Mouse (Mus musculus): ENCODE data around the gene Ppfia3. TPM values are rescaled to one million over a fixed set of nuclear protein-coding genes. Genes with fewer than 3 reads are reported as not detected.
A peak's percentile ranks its signal among the peaks of the same experiment; 100 is the strongest.

The Ppfia3 gene
- polyA plus RNA-seq, 1 experiment from 2014 or later = 32.1 TPM

DNA sequence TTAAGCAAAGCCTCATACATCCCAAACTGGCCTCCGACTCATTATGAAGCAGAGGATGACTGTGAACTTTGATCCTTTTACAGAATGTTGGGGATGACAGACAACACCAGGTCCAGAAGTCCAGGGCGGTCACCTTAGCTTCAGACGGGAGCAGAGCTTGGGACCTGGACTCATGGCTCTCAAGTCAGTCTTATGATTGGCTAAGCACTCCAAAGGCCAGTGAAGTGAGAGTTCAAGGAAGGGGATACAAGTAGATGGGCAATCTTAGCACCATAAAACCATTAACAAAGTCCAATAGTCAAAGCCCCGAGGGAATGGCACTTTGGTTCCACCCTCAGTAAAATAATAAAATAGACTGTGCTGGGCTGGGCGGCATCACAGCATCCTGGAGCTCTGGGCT is 43.8 kb downstream of the Ppfia3 start:
- H3K36me3 ChIP-seq = peaks cover 7% of the 10 kb centered on the region; the same call in 1 of the 2 replicates
- H3K27me3 ChIP-seq = no peaks in the 10 kb centered on the region
- no peak overlapping the region for H3K4me3 ChIP-seq
- no peak for ATAC-seq (ENCODE audit: low FRiP score, low read depth)
- H3K9ac ChIP-seq = no peak overlapping the region
- 92% methylated on average over 5 of the region's 5 CpGs for WGBS
- no peaks in the 10 kb centered on the region for H3K9me3 ChIP-seq
- no peak overlapping the region for H3K4me2 ChIP-seq
- H3K27ac ChIP-seq (replicated peaks) = no peak overlapping the region
- no peaks in the 10 kb centered on the region for H3K4me1 ChIP-seq (replicated peaks)

DNA sequence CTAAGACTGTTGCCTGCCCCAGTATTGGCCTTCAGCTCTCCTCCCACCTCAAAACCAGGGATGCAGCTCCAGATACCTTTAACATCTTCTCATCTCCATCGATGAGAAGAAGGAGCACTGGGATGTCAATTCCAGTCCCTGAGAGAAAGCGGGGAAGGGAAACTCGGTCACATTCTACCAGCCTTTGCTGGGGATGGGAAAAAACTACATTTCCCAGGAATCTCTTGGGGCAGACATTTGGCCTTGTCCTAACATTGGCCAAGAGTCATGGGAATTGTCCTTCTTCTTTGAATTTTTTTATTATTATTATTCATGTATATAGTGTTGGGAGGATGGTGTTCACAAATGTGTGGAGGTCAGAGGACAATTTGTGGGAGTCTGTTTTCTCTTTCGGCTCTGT is 44.6 kb downstream of the Ppfia3 start:
- Histone ChIP-seq H3K27ac (replicated peaks) (no peak overlapping the region), H3K27me3 (no peaks in the 10 kb centered on the region), H3K36me3 (peaks cover 7% of the 10 kb centered on the region; the same call in 1 of the 2 replicates), H3K4me1 (replicated peaks) (no peaks in the 10 kb centered on the region), H3K9ac (no peak overlapping the region), H3K9me3 (no peaks in the 10 kb centered on the region), H3K4me2 (no peak overlapping the region), H3K4me3 (no peak overlapping the region)
- no peak for ATAC-seq (ENCODE audit: low FRiP score, low read depth)
- WGBS = 83% methylated on average over 4 of the region's 4 CpGs

DNA sequence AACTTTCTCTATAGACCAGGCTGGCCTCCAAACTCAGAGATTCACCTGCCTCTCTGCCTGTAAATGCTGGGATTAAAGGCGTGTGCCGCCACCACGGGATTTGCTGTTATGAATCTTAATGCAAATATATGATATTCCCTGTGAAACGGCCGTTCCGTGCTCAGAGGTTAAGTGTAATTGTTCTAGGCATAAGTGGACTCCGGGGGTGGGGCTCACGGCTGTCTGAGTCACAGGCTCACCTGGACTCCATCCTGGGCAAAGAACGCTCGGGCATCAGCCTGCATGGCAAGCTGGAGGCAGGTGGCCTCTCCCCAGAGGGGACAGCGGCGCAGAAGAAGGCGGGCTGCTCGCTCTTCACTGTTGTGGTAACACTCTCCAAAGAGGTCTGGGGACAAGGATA is 50.3 kb downstream of the Ppfia3 start:
- Histone ChIP-seq H3K9ac (no peak overlapping the region), H3K27me3 (no peaks in the 10 kb centered on the region), H3K9me3 (no peaks in the 10 kb centered on the region), H3K4me1 (replicated peaks) (peaks cover 11% of the 10 kb centered on the region), H3K36me3 (no peaks in the 10 kb centered on the region), H3K4me3 (no peak overlapping the region), H3K4me2 (no peak overlapping the region), H3K27ac (replicated peaks) (no peak overlapping the region)
- WGBS = 95% methylated on average over 14 of the region's 14 CpGs
- no peak for ATAC-seq (ENCODE audit: low FRiP score, low read depth)

GRCm38 (mm10) chr7:45315182-45315701 is 51.6 kb downstream of the Ppfia3 start:
- 87% methylated on average over 10 of the region's 10 CpGs for WGBS
- H3K36me3 ChIP-seq = no peaks in the 10 kb centered on the region
- peaks cover 11% of the 10 kb centered on the region for H3K4me1 ChIP-seq (replicated peaks)
- ATAC-seq (ENCODE audit: low FRiP score, low read depth) = no peak
- no peak overlapping the region for H3K4me3 ChIP-seq
- H3K9ac ChIP-seq = no peak overlapping the region
- H3K27me3 ChIP-seq = no peaks in the 10 kb centered on the region
- no peak overlapping the region for H3K4me2 ChIP-seq
- no peak overlapping the region for H3K27ac ChIP-seq (replicated peaks)
- no peaks in the 10 kb centered on the region for H3K9me3 ChIP-seq

GRCm38 (mm10) chr7:45313495-45313894 is 53.3 kb downstream of the Ppfia3 start:
- no peaks in the 10 kb centered on the region for H3K27me3 ChIP-seq
- no peak for ATAC-seq (ENCODE audit: low FRiP score, low read depth)
- H3K4me1 ChIP-seq (replicated peaks) = peaks cover 11% of the 10 kb centered on the region
- peak overlapping the region; percentile 51 for H3K27ac ChIP-seq (replicated peaks)
- no peak overlapping the region for H3K9ac ChIP-seq
- H3K4me3 ChIP-seq = no peak overlapping the region
- WGBS = 29% methylated on average over 9 of the region's 9 CpGs
- no peaks in the 10 kb centered on the region for H3K9me3 ChIP-seq
- 0 out of 2 replicates have a peak overlapping the region, but pooled peaks have one; percentile 15 for H3K4me2 ChIP-seq
- no peaks in the 10 kb centered on the region for H3K36me3 ChIP-seq

DNA sequence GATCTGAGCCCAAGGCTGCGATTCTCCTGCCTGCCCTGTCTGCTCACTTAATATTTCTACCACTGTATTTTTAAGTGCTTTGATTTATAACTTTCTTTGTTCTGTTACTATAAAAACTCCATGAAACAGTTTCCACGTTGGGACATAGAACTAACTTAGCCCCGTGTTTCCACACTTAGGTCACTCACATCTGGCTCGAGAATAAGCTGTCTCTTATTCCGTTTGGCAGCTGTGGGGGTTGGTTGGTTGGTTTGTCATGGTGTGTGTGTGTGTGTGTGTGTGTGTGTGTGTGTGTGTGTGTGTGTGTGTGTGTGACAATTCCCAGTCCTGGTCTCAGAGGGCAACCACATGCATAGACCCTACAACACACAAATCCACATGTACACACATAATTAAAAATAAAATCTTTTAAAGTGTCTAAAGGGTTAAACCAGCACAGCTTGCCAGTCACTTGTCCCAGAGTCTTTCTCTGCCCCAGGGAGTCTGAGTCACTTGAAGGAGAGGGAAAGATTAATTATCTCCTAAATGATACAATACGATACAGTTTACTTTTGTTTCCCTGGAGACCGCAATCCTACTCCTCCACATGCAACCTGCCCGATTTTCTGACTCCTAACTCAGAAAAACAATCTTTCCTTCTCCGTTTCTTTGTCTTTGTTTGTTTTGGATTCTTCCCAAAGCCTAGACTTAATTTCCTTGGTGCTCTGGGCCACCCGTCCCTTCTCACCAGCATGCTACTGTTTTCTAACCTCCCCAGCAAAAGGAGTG is 53.9 kb downstream of the Ppfia3 start:
- H3K27ac ChIP-seq (replicated peaks) = peak overlapping the region; percentile 51; the same call in 1 of the 2 replicates

GRCm38 (mm10) chr7:45312023-45312422 is 54.8 kb downstream of the Ppfia3 start:
- Histone ChIP-seq H3K27ac (replicated peaks) (no peak overlapping the region), H3K4me2 (no peak overlapping the region), H3K9me3 (no peaks in the 10 kb centered on the region), H3K27me3 (no peaks in the 10 kb centered on the region), H3K4me3 (no peak overlapping the region), H3K4me1 (replicated peaks) (peaks cover 11% of the 10 kb centered on the region), H3K36me3 (no peaks in the 10 kb centered on the region), H3K9ac (no peak overlapping the region)
- no peak for ATAC-seq (ENCODE audit: low FRiP score, low read depth)
- WGBS = 79% methylated on average over 8 of the region's 8 CpGs

More for the DNA sequence above, 53.9 kb downstream of the Ppfia3 start:
- H3K4me1 ChIP-seq (replicated peaks) = peaks cover 11% of the 10 kb centered on the region
- peak overlapping the region; percentile 15; the same call in 1 of the 2 replicates for H3K4me2 ChIP-seq
- H3K36me3 ChIP-seq = no peaks in the 10 kb centered on the region
- no peak overlapping the region for H3K9ac ChIP-seq
- no peaks in the 10 kb centered on the region for H3K27me3 ChIP-seq
- ATAC-seq (ENCODE audit: low FRiP score, low read depth) = no peak
- WGBS = 22% methylated on average over 10 of the region's 10 CpGs
- H3K9me3 ChIP-seq = no peaks in the 10 kb centered on the region
- no peak overlapping the region for H3K4me3 ChIP-seq

DNA sequence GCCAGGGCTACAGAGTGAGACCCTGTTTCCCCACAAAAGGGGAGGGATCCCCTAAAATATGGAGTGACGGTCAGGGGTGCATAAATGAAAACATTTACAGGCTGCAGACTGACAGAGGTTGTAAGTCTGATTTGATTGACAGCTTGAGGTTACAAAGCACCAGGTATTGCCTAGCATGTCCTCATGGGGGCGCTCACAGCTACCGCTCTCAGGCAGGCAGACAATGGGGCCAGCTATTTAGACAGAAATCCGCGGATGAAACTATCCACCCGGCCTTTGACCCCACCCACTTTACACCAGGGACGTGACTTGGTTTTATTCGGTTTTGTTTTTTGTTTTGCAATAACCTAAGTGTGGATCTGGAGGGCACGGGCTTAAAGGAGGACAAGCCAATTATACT is 57.4 kb downstream of the Ppfia3 start:
- peaks cover 22% of the 10 kb centered on the region for H3K4me1 ChIP-seq (replicated peaks)
- H3K4me2 ChIP-seq = no peak overlapping the region
- H3K4me3 ChIP-seq = no peak overlapping the region
- no peaks in the 10 kb centered on the region for H3K36me3 ChIP-seq
- H3K27ac ChIP-seq (replicated peaks) = no peak overlapping the region
- WGBS = 8% methylated on average over 9 of the region's 9 CpGs
- H3K9ac ChIP-seq = no peak overlapping the region
- no peaks in the 10 kb centered on the region for H3K9me3 ChIP-seq
- no peaks in the 10 kb centered on the region for H3K27me3 ChIP-seq
- no peak for ATAC-seq (ENCODE audit: low FRiP score, low read depth)

GRCm38 (mm10) chr7:45308551-45309240 is 58.1 kb downstream of the Ppfia3 start:
- no peak overlapping the region for H3K27ac ChIP-seq (replicated peaks)
- no peaks in the 10 kb centered on the region for H3K9me3 ChIP-seq
- H3K36me3 ChIP-seq = no peaks in the 10 kb centered on the region
- H3K9ac ChIP-seq = no peak overlapping the region
- H3K27me3 ChIP-seq = no peaks in the 10 kb centered on the region
- H3K4me2 ChIP-seq = no peak overlapping the region
- H3K4me3 ChIP-seq = no peak overlapping the region
- peaks cover 22% of the 10 kb centered on the region for H3K4me1 ChIP-seq (replicated peaks)
- WGBS = 73% methylated on average over 14 of the region's 15 CpGs
- no peak for ATAC-seq (ENCODE audit: low FRiP score, low read depth)

- Histone ChIP-seq H3K27ac (replicated peaks) (no peak overlapping the region), H3K4me3 (peak overlapping the region; percentile 21), H3K4me2 (peak overlapping the region; percentile 46), H3K4me1 (replicated peaks) (peaks cover 26% of the 10 kb centered on the region), H3K27me3 (no peaks in the 10 kb centered on the region), H3K36me3 (no peaks in the 10 kb centered on the region), H3K9ac (no peak overlapping the region), H3K9me3 (no peaks in the 10 kb centered on the region)
- peak; percentile 58 for ATAC-seq (ENCODE audit: low FRiP score, low read depth)
- 6% methylated on average over 17 of the region's 17 CpGs for WGBS
Measured at GRCm38 (mm10) chr7:45305275-45305674, 61.5 kb downstream of the Ppfia3 start.

DNA sequence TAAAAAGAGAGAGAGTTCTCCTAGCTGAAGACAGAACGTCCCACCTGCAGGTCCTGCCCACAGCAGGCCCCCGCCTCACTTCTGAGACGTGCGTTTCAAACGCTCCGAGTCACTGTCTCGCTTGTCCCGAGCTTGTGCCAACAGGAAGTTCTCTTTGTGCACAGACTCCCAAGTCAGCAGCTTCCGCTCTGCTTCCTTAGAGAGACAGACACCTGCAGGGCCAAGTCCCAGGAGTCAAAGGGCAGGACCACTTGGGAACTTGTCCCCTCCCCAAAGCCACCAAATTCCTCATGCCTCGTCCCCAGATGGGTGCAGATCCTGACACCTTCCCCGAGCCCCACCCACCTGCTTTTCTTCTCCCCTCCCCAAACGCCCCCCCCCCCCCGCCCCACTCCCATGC is 62.0 kb downstream of the Ppfia3 start:
- Histone ChIP-seq H3K4me2 (peak overlapping the region; percentile 46), H3K9me3 (no peaks in the 10 kb centered on the region), H3K4me3 (peak overlapping the region; percentile 21), H3K27me3 (no peaks in the 10 kb centered on the region), H3K9ac (peak overlapping the region; percentile 21; the same call in 1 of the 2 replicates), H3K4me1 (replicated peaks) (peaks cover 30% of the 10 kb centered on the region), H3K36me3 (no peaks in the 10 kb centered on the region), H3K27ac (replicated peaks) (no peak overlapping the region)
- WGBS = 14% methylated on average over 11 of the region's 13 CpGs
- 0 out of 2 replicates have a peak, but pooled peaks have one; percentile 3 for ATAC-seq (ENCODE audit: low FRiP score, low read depth)

DNA sequence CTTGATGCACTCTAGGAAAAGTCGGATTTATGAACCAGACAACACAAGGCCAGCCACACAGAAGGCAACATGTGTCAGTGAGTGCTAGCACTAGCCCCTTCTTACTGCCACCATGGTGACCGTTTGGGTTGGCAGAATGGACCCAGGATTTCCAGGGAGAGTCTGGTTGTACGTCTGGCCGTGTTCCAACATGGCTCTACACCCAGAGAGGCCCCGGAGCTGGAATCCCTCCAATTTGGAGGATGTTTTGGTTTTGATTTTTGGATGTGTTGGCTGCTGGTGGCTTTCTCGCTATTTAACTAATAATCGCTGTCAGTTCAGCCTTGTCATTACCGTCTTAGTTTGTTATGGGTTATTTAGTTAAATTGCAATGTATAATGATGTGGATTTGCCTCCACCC is 64.2 kb downstream of the Ppfia3 start:
- Histone ChIP-seq H3K9ac (no peak overlapping the region), H3K27me3 (no peaks in the 10 kb centered on the region), H3K27ac (replicated peaks) (no peak overlapping the region), H3K9me3 (no peaks in the 10 kb centered on the region), H3K4me1 (replicated peaks) (peaks cover 31% of the 10 kb centered on the region), H3K4me2 (no peak overlapping the region), H3K4me3 (no peak overlapping the region), H3K36me3 (no peaks in the 10 kb centered on the region)
- 50% methylated on average over 8 of the region's 8 CpGs for WGBS
- ATAC-seq (ENCODE audit: low FRiP score, low read depth) = no peak

All from hindbrain, embryonic 15.5 days (tissue).